Mouse (Mus musculus): Measurements from ENCODE around the gene Slc1a2. TPM values are rescaled to one million over a fixed set of nuclear protein-coding genes. Genes with fewer than 3 reads are reported as not detected.
A peak's percentile ranks its signal among the peaks of the same experiment; 100 is the strongest.

The Slc1a2 gene
- polyA plus RNA-seq, 1 experiment from 2014 or later = 26.7 TPM

DNA sequence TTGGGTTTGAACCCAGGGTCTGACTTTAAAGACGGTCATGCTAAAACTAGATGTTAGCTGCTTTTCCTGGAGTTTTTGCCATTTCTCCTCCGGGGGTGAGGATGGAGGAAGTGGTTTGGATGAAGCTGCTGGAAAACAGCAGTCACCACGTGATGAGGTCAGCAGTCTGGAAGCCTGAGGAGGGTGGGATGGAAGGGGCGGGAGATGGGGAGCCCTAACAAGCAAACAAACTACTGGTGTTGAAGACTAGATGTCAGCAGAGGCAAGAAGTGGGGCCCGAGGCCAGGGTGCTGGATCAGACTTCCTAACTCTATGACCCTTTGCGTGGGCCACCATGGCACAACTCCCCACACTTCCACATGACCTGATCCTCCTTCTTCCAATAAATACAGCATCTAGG, 146.8 kb downstream of the Slc1a2 start:
- Histone ChIP-seq H3K9me3 (ENCODE audit: control insufficient read depth, low read length) (no peaks in the 10 kb centered on the region), H3K9ac (no peak overlapping the region), H3K4me2 (replicated peaks) (no peak overlapping the region), H3K4me1 (replicated peaks; ENCODE audit: control insufficient read depth, insufficient read depth, low read length) (no peaks in the 10 kb centered on the region), H3K27me3 (ENCODE audit: control insufficient read depth, insufficient read depth, low read length) (no peaks in the 10 kb centered on the region), H3K4me3 (replicated peaks; ENCODE audit: low read length) (no peak overlapping the region), H3K27ac (no peak overlapping the region), H3K36me3 (replicated peaks; ENCODE audit: control insufficient read depth, insufficient read depth) (no peaks in the 10 kb centered on the region)
- no peak for DNase-seq (ENCODE audit: low spot score)
- 82% methylated on average over 6 of the region's 6 CpGs for WGBS
- ATAC-seq (ENCODE audit: low FRiP score) = no peak

DNA sequence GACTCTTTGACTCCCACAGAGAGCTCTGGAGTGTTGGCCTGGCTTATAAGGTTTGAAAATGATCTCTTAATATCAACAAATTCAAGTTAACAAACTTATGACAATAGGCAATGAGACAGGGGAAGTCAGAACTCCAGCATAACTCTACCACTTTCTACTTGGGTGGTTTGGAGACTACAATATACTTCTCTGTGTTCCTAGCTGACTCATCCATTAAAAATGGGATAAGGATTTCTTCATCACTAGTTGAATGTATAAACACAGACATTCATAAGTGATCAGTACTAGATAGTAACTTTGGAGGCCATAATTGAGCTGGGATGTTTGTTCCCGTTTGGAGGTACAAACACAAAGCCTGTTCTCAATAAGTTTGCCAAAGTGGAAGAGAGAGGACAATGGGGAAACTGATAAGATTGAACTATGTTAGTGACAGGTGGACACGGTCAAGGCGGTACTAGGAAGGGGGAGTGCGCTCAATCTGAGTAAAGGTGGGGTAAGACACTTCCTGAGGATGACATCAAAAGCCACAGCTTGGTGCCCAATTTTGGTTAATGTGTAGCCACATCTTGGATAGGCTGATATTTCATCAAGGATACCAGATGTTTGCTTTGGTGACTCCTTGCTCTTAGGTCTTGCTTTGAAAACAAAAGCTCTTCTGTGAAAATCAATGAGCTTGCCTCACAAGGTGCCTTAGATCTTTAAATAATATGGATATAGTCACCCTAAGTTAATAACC, 147.5 kb downstream of the Slc1a2 start:
- ATAC-seq (ENCODE audit: low FRiP score) (no peak), DNase-seq (ENCODE audit: low spot score) (no peak)
- Histone ChIP-seq H3K36me3 (replicated peaks; ENCODE audit: control insufficient read depth, insufficient read depth) (no peaks in the 10 kb centered on the region), H3K4me2 (replicated peaks) (no peak overlapping the region), H3K27me3 (ENCODE audit: control insufficient read depth, insufficient read depth, low read length) (no peaks in the 10 kb centered on the region), H3K9ac (no peak overlapping the region), H3K4me1 (replicated peaks; ENCODE audit: control insufficient read depth, insufficient read depth, low read length) (no peaks in the 10 kb centered on the region), H3K9me3 (ENCODE audit: control insufficient read depth, low read length) (no peaks in the 10 kb centered on the region), H3K27ac (no peak overlapping the region), H3K4me3 (replicated peaks; ENCODE audit: low read length) (no peak overlapping the region)
- WGBS = 89% methylated on average over 4 of the region's 4 CpGs

DNA sequence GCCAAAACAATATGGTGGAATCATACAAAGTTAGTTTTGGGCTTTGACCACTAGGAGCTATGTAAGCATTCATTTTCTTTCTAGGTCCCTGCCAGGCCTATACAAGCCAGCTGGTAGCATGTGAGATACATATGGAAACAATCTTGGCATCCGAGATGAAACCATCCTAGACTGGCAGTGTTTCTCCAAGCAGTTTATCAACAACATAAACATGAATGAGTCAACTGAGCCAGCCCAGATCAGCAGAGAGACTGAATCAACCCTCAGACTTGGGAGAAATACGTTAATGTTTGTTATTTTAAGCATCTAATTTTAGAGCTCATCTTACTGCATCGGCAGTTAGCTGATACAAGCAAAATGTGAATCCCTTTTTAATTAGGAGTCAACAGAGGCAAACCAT, 149.2 kb downstream of the Slc1a2 start:
- no peak for DNase-seq (ENCODE audit: low spot score)

DNA sequence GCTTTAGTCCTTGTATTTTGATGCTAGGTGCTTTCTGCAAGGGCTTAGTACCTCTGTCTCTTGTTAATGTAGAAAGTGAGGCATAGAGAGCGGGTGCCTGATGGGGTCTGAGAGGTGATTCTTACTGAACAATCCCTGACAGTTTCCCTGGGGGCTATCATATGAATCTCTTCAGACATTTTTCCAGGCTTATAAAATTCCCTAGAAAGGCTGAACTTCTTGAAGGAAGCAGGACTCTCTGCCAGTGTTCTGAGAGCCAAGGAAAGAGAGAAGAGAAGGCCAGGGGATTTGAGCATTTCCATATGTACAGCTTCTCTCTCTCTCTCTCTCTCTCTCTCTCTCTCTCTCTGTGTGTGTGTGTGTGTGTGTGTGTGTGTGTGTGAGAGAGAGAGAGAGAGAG, 151.0 kb downstream of the Slc1a2 start:
- H3K4me2 ChIP-seq (replicated peaks) = no peak overlapping the region
- ATAC-seq (ENCODE audit: low FRiP score) (no peak), DNase-seq (ENCODE audit: low spot score) (no peak)
- no peaks in the 10 kb centered on the region for H3K4me1 ChIP-seq (replicated peaks; ENCODE audit: control insufficient read depth, insufficient read depth, low read length)
- WGBS = 76% methylated on average over 1 of the region's 1 CpGs
- H3K9me3 ChIP-seq (ENCODE audit: control insufficient read depth, low read length) = no peaks in the 10 kb centered on the region
- no peaks in the 10 kb centered on the region for H3K27me3 ChIP-seq (ENCODE audit: control insufficient read depth, insufficient read depth, low read length)
- no peak overlapping the region for H3K9ac ChIP-seq
- no peak overlapping the region for H3K4me3 ChIP-seq (replicated peaks; ENCODE audit: low read length)
- no peak overlapping the region for H3K27ac ChIP-seq
- H3K36me3 ChIP-seq (replicated peaks; ENCODE audit: control insufficient read depth, insufficient read depth) = no peaks in the 10 kb centered on the region

More for the DNA sequence above, 149.2 kb downstream of the Slc1a2 start:
- H3K9me3 ChIP-seq (ENCODE audit: control insufficient read depth, low read length) = no peaks in the 10 kb centered on the region
- H3K27ac ChIP-seq = no peak overlapping the region
- no peak overlapping the region for H3K4me2 ChIP-seq (replicated peaks)
- no peaks in the 10 kb centered on the region for H3K27me3 ChIP-seq (ENCODE audit: control insufficient read depth, insufficient read depth, low read length)
- H3K4me1 ChIP-seq (replicated peaks; ENCODE audit: control insufficient read depth, insufficient read depth, low read length) = no peaks in the 10 kb centered on the region
- ATAC-seq (ENCODE audit: low FRiP score) = no peak
- no peak overlapping the region for H3K4me3 ChIP-seq (replicated peaks; ENCODE audit: low read length)
- H3K36me3 ChIP-seq (replicated peaks; ENCODE audit: control insufficient read depth, insufficient read depth) = no peaks in the 10 kb centered on the region
- WGBS = 81% methylated on average over 3 of the region's 3 CpGs
- H3K9ac ChIP-seq = no peak overlapping the region

DNA sequence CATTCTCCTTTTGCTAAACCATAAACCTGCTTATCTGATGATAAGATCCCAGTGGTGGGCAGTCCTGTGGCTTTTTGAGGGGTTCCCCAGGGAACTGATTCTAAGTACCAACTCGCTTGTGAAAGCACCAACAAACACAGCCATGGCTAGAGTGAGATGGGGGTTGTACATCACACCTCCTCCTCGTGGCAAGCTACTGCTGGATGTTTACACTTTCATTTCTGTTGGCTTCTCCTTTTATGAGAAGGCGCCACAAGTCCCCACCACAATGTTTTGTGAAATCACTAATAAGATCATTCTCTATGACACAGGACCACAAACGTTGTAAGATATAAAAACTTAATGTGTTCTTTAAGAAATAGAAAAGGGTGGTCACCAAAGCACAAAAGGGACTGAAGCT, 154.3 kb downstream of the Slc1a2 start:
- WGBS = 76% methylated on average over 4 of the region's 4 CpGs
- no peaks in the 10 kb centered on the region for H3K27me3 ChIP-seq (ENCODE audit: control insufficient read depth, insufficient read depth, low read length)
- H3K27ac ChIP-seq = no peak overlapping the region
- ATAC-seq (ENCODE audit: low FRiP score) = no peak
- H3K4me1 ChIP-seq (replicated peaks; ENCODE audit: control insufficient read depth, insufficient read depth, low read length) = no peaks in the 10 kb centered on the region
- H3K4me3 ChIP-seq (replicated peaks; ENCODE audit: low read length) = no peak overlapping the region
- no peaks in the 10 kb centered on the region for H3K36me3 ChIP-seq (replicated peaks; ENCODE audit: control insufficient read depth, insufficient read depth)
- no peak overlapping the region for H3K9ac ChIP-seq
- no peak for DNase-seq (ENCODE audit: low spot score)
- H3K9me3 ChIP-seq (ENCODE audit: control insufficient read depth, low read length) = no peaks in the 10 kb centered on the region
- H3K4me2 ChIP-seq (replicated peaks) = no peak overlapping the region

DNA sequence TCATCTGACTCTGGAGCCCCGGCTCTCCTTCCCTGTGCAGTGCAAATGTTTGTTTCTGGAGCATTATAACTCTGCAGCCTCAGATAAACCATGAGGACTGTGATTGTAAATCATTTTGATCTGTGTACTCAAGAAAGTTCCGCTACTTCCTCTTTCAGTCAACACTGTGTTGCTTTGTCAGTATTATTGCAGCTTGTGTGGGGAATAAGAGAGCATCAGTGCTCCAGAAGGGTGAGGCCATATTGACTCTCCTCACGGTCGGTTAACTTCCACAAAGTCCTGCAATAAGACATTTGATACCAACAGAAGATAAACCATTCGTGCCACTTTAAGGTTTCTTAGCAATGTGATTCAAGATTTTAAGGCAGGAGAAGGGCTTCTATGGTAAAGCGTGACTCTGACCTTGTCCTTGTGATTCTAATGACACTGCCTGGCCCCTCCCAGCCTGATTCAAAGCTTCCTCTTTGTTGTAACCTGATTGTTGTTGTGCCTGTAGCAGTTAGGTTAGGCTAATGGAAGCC, 156.9 kb downstream of the Slc1a2 start:
- DNase-seq (ENCODE audit: low spot score) (no peak), ATAC-seq (ENCODE audit: low FRiP score) (no peak)
- Histone ChIP-seq H3K36me3 (replicated peaks; ENCODE audit: control insufficient read depth, insufficient read depth) (no peaks in the 10 kb centered on the region), H3K9ac (no peak overlapping the region), H3K27ac (no peak overlapping the region), H3K4me2 (replicated peaks) (no peak overlapping the region), H3K4me3 (replicated peaks; ENCODE audit: low read length) (no peak overlapping the region), H3K9me3 (ENCODE audit: control insufficient read depth, low read length) (no peaks in the 10 kb centered on the region), H3K4me1 (replicated peaks; ENCODE audit: control insufficient read depth, insufficient read depth, low read length) (0 out of 2 replicates have a peak, but pooled peaks cover 6% of the 10 kb centered on the region), H3K27me3 (ENCODE audit: control insufficient read depth, insufficient read depth, low read length) (no peaks in the 10 kb centered on the region)
- WGBS = 76% methylated on average over 6 of the region's 6 CpGs

DNA sequence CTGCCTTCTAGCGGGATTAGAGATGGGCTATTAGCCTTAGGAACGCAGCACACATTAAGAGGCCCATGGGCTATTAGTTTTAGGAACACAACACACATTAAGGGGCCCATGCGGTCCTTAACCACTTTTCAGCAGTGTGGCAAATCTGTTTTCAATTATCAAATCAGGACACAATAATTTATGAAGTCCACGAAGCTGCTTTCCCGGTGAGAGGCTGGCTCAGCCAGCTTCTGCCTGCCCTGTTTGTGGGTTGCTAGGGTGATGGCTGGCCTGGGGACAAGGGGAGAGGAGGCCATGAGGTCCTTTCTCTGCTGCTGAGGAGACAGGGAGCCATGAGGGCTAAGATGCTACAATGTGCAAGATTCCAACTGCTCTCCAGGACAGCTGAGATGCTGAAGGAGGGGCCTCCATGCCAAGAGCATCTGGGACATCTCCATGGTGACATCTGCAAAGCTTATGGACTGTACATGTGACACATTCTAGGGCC, 161.8 kb downstream of the Slc1a2 start:
- ATAC-seq (ENCODE audit: low FRiP score) = peak; percentile 83
- Histone ChIP-seq H3K4me3 (replicated peaks; ENCODE audit: low read length) (no peak overlapping the region), H3K9ac (no peak overlapping the region), H3K36me3 (replicated peaks; ENCODE audit: control insufficient read depth, insufficient read depth) (no peaks in the 10 kb centered on the region), H3K4me1 (replicated peaks; ENCODE audit: control insufficient read depth, insufficient read depth, low read length) (0 out of 2 replicates have a peak, but pooled peaks cover 9% of the 10 kb centered on the region), H3K27ac (no peak overlapping the region), H3K4me2 (replicated peaks) (no peak overlapping the region), H3K27me3 (ENCODE audit: control insufficient read depth, insufficient read depth, low read length) (no peaks in the 10 kb centered on the region), H3K9me3 (ENCODE audit: control insufficient read depth, low read length) (no peaks in the 10 kb centered on the region)
- peak; percentile 30 for DNase-seq (ENCODE audit: low spot score)
- WGBS = 40% methylated on average over 5 of the region's 5 CpGs

DNA sequence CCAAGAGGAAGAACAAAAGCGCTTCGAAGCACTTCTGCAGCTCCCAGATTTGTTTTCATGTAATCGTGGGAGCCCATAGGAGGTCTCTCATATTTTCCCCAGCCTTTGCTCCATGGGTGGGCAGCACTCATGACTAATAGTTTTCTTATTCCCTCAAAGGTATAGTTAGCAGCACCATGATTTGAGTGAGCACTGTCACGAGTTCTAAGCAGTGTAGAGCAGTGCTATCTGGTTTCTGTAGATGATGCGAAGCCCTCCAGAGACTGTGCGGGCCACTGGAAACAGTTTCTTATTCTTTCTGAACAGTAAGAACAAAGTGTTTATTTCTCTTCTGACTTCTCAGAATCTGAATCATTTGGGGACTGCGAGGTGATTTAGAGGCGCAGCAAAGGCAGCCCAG, 162.3 kb downstream of the Slc1a2 start:
- no peaks in the 10 kb centered on the region for H3K27me3 ChIP-seq (ENCODE audit: control insufficient read depth, insufficient read depth, low read length)
- no peak overlapping the region for H3K4me3 ChIP-seq (replicated peaks; ENCODE audit: low read length)
- no peaks in the 10 kb centered on the region for H3K36me3 ChIP-seq (replicated peaks; ENCODE audit: control insufficient read depth, insufficient read depth)
- no peaks in the 10 kb centered on the region for H3K9me3 ChIP-seq (ENCODE audit: control insufficient read depth, low read length)
- H3K4me1 ChIP-seq (replicated peaks; ENCODE audit: control insufficient read depth, insufficient read depth, low read length) = 0 out of 2 replicates have a peak, but pooled peaks cover 9% of the 10 kb centered on the region
- DNase-seq (ENCODE audit: low spot score) (no peak), ATAC-seq (ENCODE audit: low FRiP score) (no peak)
- no peak overlapping the region for H3K27ac ChIP-seq
- H3K4me2 ChIP-seq (replicated peaks) = no peak overlapping the region
- 73% methylated on average over 8 of the region's 8 CpGs for WGBS
- no peak overlapping the region for H3K9ac ChIP-seq

DNA sequence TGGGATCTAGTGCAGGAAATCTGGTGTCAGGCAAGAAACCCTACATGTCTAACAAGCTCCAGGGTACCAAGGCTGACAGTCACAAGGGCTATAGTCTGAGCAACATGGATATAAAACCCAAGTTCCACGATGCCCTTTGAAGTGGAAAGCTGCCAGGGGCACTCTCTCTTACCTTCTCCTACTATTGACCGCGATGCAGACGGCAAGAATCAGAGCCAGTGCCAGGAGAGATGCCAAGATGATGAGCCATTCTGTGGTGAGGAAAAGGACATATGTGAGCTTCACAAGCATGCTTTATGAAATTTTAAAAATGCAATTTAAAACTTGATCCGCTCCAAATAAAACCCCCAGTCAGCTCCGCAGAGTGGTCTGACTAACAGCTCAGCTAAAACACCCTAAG, 163.6 kb downstream of the Slc1a2 start:
- Histone ChIP-seq H3K4me2 (replicated peaks) (no peak overlapping the region), H3K36me3 (replicated peaks; ENCODE audit: control insufficient read depth, insufficient read depth) (no peaks in the 10 kb centered on the region), H3K4me1 (replicated peaks; ENCODE audit: control insufficient read depth, insufficient read depth, low read length) (0 out of 2 replicates have a peak, but pooled peaks cover 9% of the 10 kb centered on the region), H3K4me3 (replicated peaks; ENCODE audit: low read length) (no peak overlapping the region), H3K9me3 (ENCODE audit: control insufficient read depth, low read length) (no peaks in the 10 kb centered on the region), H3K9ac (no peak overlapping the region), H3K27ac (no peak overlapping the region), H3K27me3 (ENCODE audit: control insufficient read depth, insufficient read depth, low read length) (no peaks in the 10 kb centered on the region)
- ATAC-seq (ENCODE audit: low FRiP score) (no peak), DNase-seq (ENCODE audit: low spot score) (no peak)
- WGBS = 87% methylated on average over 6 of the region's 6 CpGs

All from hindbrain, embryonic 14.5 days (tissue).